Mouse (Mus musculus): ENCODE data around the gene Nipsnap3b. TPM values are rescaled to one million over a fixed set of nuclear protein-coding genes. Genes with fewer than 3 reads are reported as not detected.

The Nipsnap3b gene
- polyA plus RNA-seq, 1 experiment from 2014 or later = 146 TPM

DNA sequence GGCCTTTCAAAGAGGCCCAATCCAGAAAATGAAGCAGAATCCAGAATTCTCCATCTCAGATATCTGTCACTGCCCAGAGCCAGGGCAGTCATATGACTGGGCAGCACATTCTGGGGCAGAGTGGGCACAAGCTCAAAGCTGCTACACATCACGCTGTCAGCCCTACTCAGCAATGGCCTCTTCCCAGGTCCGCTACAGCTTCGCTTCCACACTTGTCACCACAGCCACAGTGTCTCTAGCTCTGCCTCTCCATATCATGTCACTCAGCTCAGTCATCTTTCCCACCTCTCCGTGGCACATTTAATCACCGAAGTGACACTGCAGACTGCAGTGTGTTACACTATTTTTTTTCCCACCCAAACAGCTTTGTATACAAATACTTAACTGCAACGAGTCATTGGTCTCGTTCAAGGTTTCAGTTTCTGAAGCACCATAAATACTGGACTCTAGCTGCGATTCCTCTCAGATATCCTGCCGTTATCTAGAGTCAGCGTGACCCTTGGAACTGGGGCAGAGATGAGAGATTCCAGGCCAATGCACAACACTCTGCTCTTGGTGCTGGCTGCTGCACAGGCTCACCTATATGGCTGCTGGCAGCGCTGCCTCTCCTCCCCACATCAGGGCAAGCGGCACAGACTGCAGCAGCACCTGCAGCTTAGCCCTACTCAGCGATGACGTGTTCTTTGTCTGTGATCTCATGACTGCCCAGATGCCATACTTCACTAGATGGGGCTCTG is 11.7 kb downstream of the Nipsnap3b start:
- Histone ChIP-seq H3K9me3 (no peaks in the 10 kb centered on the region), H3K9ac (replicated peaks) (no peak overlapping the region), H3K4me3 (replicated peaks) (no peak overlapping the region), H3K27ac (no peak overlapping the region), H3K4me2 (replicated peaks) (no peak overlapping the region), H3K4me1 (replicated peaks) (no peaks in the 10 kb centered on the region), H3K27me3 (no peaks in the 10 kb centered on the region), H3K36me3 (peaks cover 48% of the 10 kb centered on the region)
- no peak for ATAC-seq
- 96% methylated on average over 14 of the region's 14 CpGs for WGBS

- Histone ChIP-seq H3K4me3 (replicated peaks) (no peak overlapping the region), H3K36me3 (peaks cover 43% of the 10 kb centered on the region), H3K4me2 (replicated peaks) (no peak overlapping the region), H3K9me3 (no peaks in the 10 kb centered on the region), H3K27ac (no peak overlapping the region), H3K4me1 (replicated peaks) (no peaks in the 10 kb centered on the region), H3K9ac (replicated peaks) (no peak overlapping the region), H3K27me3 (no peaks in the 10 kb centered on the region)
- no peak for ATAC-seq
- WGBS = 93% methylated on average over 4 of the region's 4 CpGs
Observed at GRCm38 (mm10) chr4:53024397-53024796, 12.7 kb downstream of the Nipsnap3b start.

DNA sequence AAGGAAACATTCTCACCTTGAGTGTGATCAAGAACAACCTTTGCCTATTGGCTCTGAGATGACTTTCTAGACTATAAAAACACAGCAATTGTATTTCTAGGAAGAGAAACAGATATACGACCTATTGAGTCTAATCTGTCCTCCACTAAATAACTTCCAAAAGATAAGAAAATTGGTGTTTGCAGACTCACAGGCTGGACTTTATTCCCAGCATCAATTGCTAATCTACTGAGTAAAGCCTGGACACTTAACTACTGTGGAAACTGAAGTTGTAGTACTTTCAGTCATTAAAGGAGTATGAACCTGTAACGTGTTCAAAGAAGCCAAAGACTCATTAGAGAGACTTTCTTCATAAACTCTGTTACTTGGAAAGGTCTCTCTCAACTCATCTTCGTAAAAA is 16.1 kb downstream of the Nipsnap3b start:
- 87% methylated on average over 3 of the region's 3 CpGs for WGBS
- H3K4me1 ChIP-seq (replicated peaks) = no peaks in the 10 kb centered on the region
- no peaks in the 10 kb centered on the region for H3K9me3 ChIP-seq
- H3K4me3 ChIP-seq (replicated peaks) = no peak overlapping the region
- no peak overlapping the region for H3K9ac ChIP-seq (replicated peaks)
- H3K27me3 ChIP-seq = no peaks in the 10 kb centered on the region
- H3K4me2 ChIP-seq (replicated peaks) = no peak overlapping the region
- no peak overlapping the region for H3K27ac ChIP-seq
- ATAC-seq = no peak
- peaks cover 21% of the 10 kb centered on the region for H3K36me3 ChIP-seq

GRCm38 (mm10) chr4:53030326-53030948 is 18.8 kb downstream of the Nipsnap3b start:
- Histone ChIP-seq H3K4me3 (replicated peaks) (no peak overlapping the region), H3K27me3 (no peaks in the 10 kb centered on the region), H3K9ac (replicated peaks) (no peak overlapping the region), H3K27ac (no peak overlapping the region), H3K36me3 (peaks cover 3% of the 10 kb centered on the region; the same call in 1 of the 2 replicates), H3K4me1 (replicated peaks) (no peaks in the 10 kb centered on the region), H3K9me3 (no peaks in the 10 kb centered on the region), H3K4me2 (replicated peaks) (no peak overlapping the region)
- WGBS = 50% methylated on average over 8 of the region's 8 CpGs
- ATAC-seq = no peak

DNA sequence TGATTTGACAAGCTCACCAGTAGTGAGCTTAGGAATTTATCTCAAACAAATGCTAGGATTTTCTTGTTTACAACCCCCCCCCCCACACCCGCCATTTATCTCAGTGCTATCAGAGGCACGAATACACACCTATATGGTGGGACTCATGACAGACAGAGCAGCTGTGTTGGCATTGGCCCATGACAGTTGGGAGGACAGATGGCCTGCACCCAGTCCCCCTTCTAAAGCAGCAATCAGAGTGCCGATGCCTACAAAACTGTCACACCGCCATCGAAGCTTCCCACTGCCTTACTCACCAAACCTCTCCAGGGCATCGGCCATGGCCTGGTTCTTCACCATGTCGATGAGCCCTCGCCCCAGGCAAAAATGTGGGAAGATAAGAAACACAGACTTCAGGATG is 32.1 kb downstream of the Nipsnap3b start:
- no peaks in the 10 kb centered on the region for H3K27me3 ChIP-seq
- peaks cover 21% of the 10 kb centered on the region for H3K36me3 ChIP-seq
- no peak overlapping the region for H3K9ac ChIP-seq (replicated peaks)
- no peak overlapping the region for H3K27ac ChIP-seq
- no peaks in the 10 kb centered on the region for H3K9me3 ChIP-seq
- 0 out of 2 replicates have a peak, but pooled peaks cover 3% of the 10 kb centered on the region for H3K4me1 ChIP-seq (replicated peaks)
- no peak for ATAC-seq
- 93% methylated on average over 8 of the region's 8 CpGs for WGBS
- H3K4me3 ChIP-seq (replicated peaks) = no peak overlapping the region
- H3K4me2 ChIP-seq (replicated peaks) = no peak overlapping the region

GRCm38 (mm10) chr4:53045807-53046206 is 34.1 kb downstream of the Nipsnap3b start:
- ATAC-seq = 0 out of 2 replicates have a peak, but pooled peaks have one; percentile 37
- Histone ChIP-seq H3K4me1 (replicated peaks) (0 out of 2 replicates have a peak, but pooled peaks cover 3% of the 10 kb centered on the region), H3K27me3 (no peaks in the 10 kb centered on the region), H3K36me3 (peaks cover 21% of the 10 kb centered on the region), H3K4me3 (replicated peaks) (no peak overlapping the region), H3K9ac (replicated peaks) (no peak overlapping the region), H3K27ac (no peak overlapping the region), H3K4me2 (replicated peaks) (no peak overlapping the region), H3K9me3 (no peaks in the 10 kb centered on the region)
- 83% methylated on average over 7 of the region's 7 CpGs for WGBS

GRCm38 (mm10) chr4:53046238-53047022 is 34.8 kb downstream of the Nipsnap3b start:
- H3K36me3 ChIP-seq = peaks cover 18% of the 10 kb centered on the region
- H3K9me3 ChIP-seq = no peaks in the 10 kb centered on the region
- no peaks in the 10 kb centered on the region for H3K27me3 ChIP-seq
- H3K4me2 ChIP-seq (replicated peaks) = no peak overlapping the region
- no peak overlapping the region for H3K4me3 ChIP-seq (replicated peaks)
- H3K9ac ChIP-seq (replicated peaks) = no peak overlapping the region
- WGBS = 54% methylated on average over 9 of the region's 9 CpGs
- 0 out of 2 replicates have a peak, but pooled peaks cover 3% of the 10 kb centered on the region for H3K4me1 ChIP-seq (replicated peaks)
- H3K27ac ChIP-seq = no peak overlapping the region
- no peak for ATAC-seq

DNA sequence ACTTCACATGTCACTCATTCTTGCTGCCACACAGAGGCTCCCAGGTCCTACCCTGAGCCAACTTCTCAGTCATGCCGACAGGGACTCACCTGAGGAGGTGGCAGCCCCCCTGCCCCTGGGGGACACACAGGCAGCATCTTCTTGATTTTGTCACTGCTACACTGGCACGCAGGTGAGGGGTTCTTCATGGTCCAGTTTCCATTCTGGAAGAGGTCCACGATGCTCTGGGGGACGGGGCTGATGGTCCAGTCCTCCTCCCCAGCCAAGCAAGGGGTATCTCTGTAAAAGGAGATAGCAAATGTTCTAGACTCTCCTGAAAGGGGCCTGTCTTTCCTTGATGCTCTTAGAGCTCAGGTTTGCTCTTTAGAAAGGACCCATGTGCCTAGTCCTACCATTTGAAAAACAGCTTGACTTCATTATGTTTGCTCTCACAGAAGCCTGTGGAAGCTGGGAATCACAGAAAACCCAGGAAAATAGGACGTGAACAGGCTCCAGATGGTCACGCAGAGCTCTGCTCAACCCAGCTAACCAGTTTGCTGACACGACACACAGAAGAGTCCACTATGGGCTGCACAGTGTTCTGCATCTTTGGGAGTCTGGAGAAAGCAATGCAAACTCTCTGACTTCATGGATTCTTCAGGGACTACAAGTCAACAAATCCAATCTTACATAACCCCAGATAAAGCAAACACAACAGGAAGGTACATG is 50.8 kb downstream of the Nipsnap3b start:
- Histone ChIP-seq H3K27ac (no peak overlapping the region), H3K4me3 (replicated peaks) (no peak overlapping the region), H3K4me2 (replicated peaks) (no peak overlapping the region), H3K36me3 (peaks cover 41% of the 10 kb centered on the region), H3K4me1 (replicated peaks) (no peaks in the 10 kb centered on the region), H3K27me3 (no peaks in the 10 kb centered on the region), H3K9ac (replicated peaks) (no peak overlapping the region), H3K9me3 (no peaks in the 10 kb centered on the region)
- WGBS = 92% methylated on average over 7 of the region's 7 CpGs
- ATAC-seq = no peak

Other genes starting within 250 kb of the Nipsnap3b start
- gene Olfr275, start 197.3 kb upstream of the Nipsnap3b start, polyA plus RNA-seq (2015; fragmentation: Nextera tagmentation; extraction: Ambion mirVana) = not detected in 2 replicates
- not detected in 2 replicates for gene Olfr273, start 152.6 kb upstream of the Nipsnap3b start, polyA plus RNA-seq (2015; fragmentation: Nextera tagmentation; extraction: Ambion mirVana)
- gene Olfr272, start 92.7 kb upstream of the Nipsnap3b start, polyA plus RNA-seq (2015; fragmentation: Nextera tagmentation; extraction: Ambion mirVana) = not detected in 2 replicates
- gene Olfr270, start 47.3 kb upstream of the Nipsnap3b start, polyA plus RNA-seq (2015; fragmentation: Nextera tagmentation; extraction: Ambion mirVana) = not detected in 2 replicates
- gene Nipsnap3a, start 22.6 kb upstream of the Nipsnap3b start, polyA plus RNA-seq (2015; fragmentation: Nextera tagmentation; extraction: Ambion mirVana) = not detected in 2 replicates
- gene Abca1, start 148.0 kb downstream of the Nipsnap3b start, polyA plus RNA-seq (2015; fragmentation: Nextera tagmentation; extraction: Ambion mirVana) = 8.3 and 8.7 TPM in 2 replicates

Data from midbrain, embryonic 13.5 days (tissue).